Mouse (Mus musculus) embryonic facial prominence, embryonic 15.5 days (tissue): Measurements from ENCODE around the gene Mif. TPM values are rescaled to one million over a fixed set of nuclear protein-coding genes. Genes with fewer than 3 reads are reported as not detected.
A peak's percentile ranks its signal among the peaks of the same experiment; 100 is the strongest.
"Not testable (repeated sequence)": the region's sequence is repeated elsewhere in the genome, so short reads cannot be mapped to it uniquely, and the experiment has no call there.

ENCODE experiments used
- ATAC-seq: fragments of 200-750 bp; cut with Nextera tagmentation; 2 replicates; pipeline ENCODE4 v1.8.0; 2017; ENCODE audit warnings: low read depth, moderate TSS enrichment; ENCODE audit not compliant: insufficient number of reproducible peaks, low FRiP score, low TSS enrichment
- H3K27ac ChIP-seq: fragments of 300-500 bp; sonication (generic); replicated peaks from 2 replicates; pipeline ENCODE4 v1.5.1; 2015; ENCODE audit warnings: mild to moderate bottlenecking, inconsistent platforms
- H3K27me3 ChIP-seq: fragments of 300-500 bp; sonication (generic); 2 replicates; pipeline ENCODE4 v1.6.1; 2015; ENCODE audit warnings: inconsistent platforms
- H3K36me3 ChIP-seq: fragments of 300-500 bp; sonication (generic); 2 replicates; pipeline ENCODE4 v1.6.1; 2015; ENCODE audit warnings: mild to moderate bottlenecking, inconsistent platforms
- H3K4me1 ChIP-seq: fragments of 300-500 bp; sonication (generic); 2 replicates; pipeline ENCODE4 v1.6.1; 2015; ENCODE audit warnings: inconsistent platforms
- H3K4me2 ChIP-seq: fragments of 300-500 bp; sonication (generic); replicated peaks from 2 replicates; pipeline ENCODE4 v1.6.1; 2015; ENCODE audit warnings: mild to moderate bottlenecking, inconsistent platforms
- H3K4me3 ChIP-seq: fragments of 300-500 bp; sonication (generic); replicated peaks from 2 replicates; pipeline ENCODE4 v1.5.1; 2015; ENCODE audit warnings: mild to moderate bottlenecking, inconsistent platforms
- H3K9ac ChIP-seq: fragments of 300-500 bp; sonication (generic); 2 replicates; pipeline ENCODE4 v1.6.1; 2015; ENCODE audit warnings: inconsistent platforms
- H3K9me3 ChIP-seq: fragments of 300-500 bp; sonication (generic); replicated peaks from 2 replicates; pipeline ENCODE4 v1.6.1; 2016; ENCODE audit warnings: inconsistent platforms
- WGBS: fragments of 180-500 bp; shearing (Covaris S2); methylation state at CpG from one replicate; pipeline ENCODE4 v1.1.7; 2015; 5-methylcytosine and 5-hydroxymethylcytosine counted together
- polyA plus RNA-seq: library from polyadenylated mRNA; unstranded; fragments of >200 nt; fragmentation: Nextera tagmentation; extraction: Ambion mirVana; gene quantifications from 2 replicates; pipeline ENCODE4 v1.2.1, GENCODE M21; 2015

The Mif gene
- polyA plus RNA-seq, 1 experiment from 2014 or later, result 1,429 TPM

- no peak for ATAC-seq
- Histone ChIP-seq H3K4me1 (peaks cover 15% of the 10 kb centered on the region), H3K9me3 (no peaks in the 10 kb centered on the region), H3K27ac (no peak overlapping the region), H3K36me3 (peaks cover 5% of the 10 kb centered on the region), H3K4me3 (no peak overlapping the region), H3K27me3 (no peaks in the 10 kb centered on the region), H3K9ac (no peak overlapping the region), H3K4me2 (no peak overlapping the region)
- WGBS, result 94% methylated on average over 12 of the region's 12 CpGs
Measured at GRCm38 (mm10) chr10:75852539-75853125, 7.4 kb downstream of the Mif start.

- Histone ChIP-seq H3K27me3 (no peaks in the 10 kb centered on the region), H3K9me3 (no peaks in the 10 kb centered on the region), H3K27ac (peak overlapping the region; percentile 55), H3K4me2 (peak overlapping the region; percentile 10; the same call in 1 of the 2 replicates), H3K4me1 (peaks cover 13% of the 10 kb centered on the region), H3K36me3 (no peaks in the 10 kb centered on the region), H3K4me3 (no peak overlapping the region), H3K9ac (no peak overlapping the region)
- WGBS, result 35% methylated on average over 3 of the region's 3 CpGs
- no peak for ATAC-seq
Measured at GRCm38 (mm10) chr10:75851681-75852080, 8.4 kb downstream of the Mif start.

GRCm38 (mm10) chr10:75851076-75851475, 9.0 kb downstream of the Mif start:
- 5% methylated on average over 6 of the region's 6 CpGs for WGBS
- H3K4me2 ChIP-seq, result peak overlapping the region; percentile 10; the same call in 1 of the 2 replicates

GRCm38 (mm10) chr10:75848382-75848781, 11.7 kb downstream of the Mif start:
- H3K4me2 ChIP-seq, result no peak overlapping the region
- no peaks in the 10 kb centered on the region for H3K9me3 ChIP-seq
- H3K4me1 ChIP-seq, result peaks cover 13% of the 10 kb centered on the region
- no peak overlapping the region for H3K4me3 ChIP-seq
- H3K27ac ChIP-seq, result no peak overlapping the region
- no peak overlapping the region for H3K9ac ChIP-seq
- H3K36me3 ChIP-seq, result no peaks in the 10 kb centered on the region
- no peaks in the 10 kb centered on the region for H3K27me3 ChIP-seq
- WGBS, result 27% methylated on average over 3 of the region's 3 CpGs
- no peak for ATAC-seq

More at GRCm38 (mm10) chr10:75851076-75851475, 9.0 kb downstream of the Mif start:
- Histone ChIP-seq H3K27ac (peak overlapping the region; percentile 55; the same call in 1 of the 2 replicates), H3K4me3 (no peak overlapping the region), H3K36me3 (no peaks in the 10 kb centered on the region), H3K4me1 (peaks cover 13% of the 10 kb centered on the region), H3K9ac (no peak overlapping the region), H3K27me3 (no peaks in the 10 kb centered on the region), H3K9me3 (no peaks in the 10 kb centered on the region)
- ATAC-seq, result no peak

GRCm38 (mm10) chr10:75845306-75845930, 14.6 kb downstream of the Mif start:
- Histone ChIP-seq H3K4me3 (no peak overlapping the region), H3K9me3 (no peaks in the 10 kb centered on the region), H3K4me2 (no peak overlapping the region), H3K9ac (no peak overlapping the region), H3K27me3 (no peaks in the 10 kb centered on the region), H3K27ac (no peak overlapping the region), H3K4me1 (no peaks in the 10 kb centered on the region), H3K36me3 (no peaks in the 10 kb centered on the region)
- WGBS, result 75% methylated on average over 6 of the region's 6 CpGs
- ATAC-seq, result no peak

GRCm38 (mm10) chr10:75844800-75845199, 15.2 kb downstream of the Mif start:
- Histone ChIP-seq H3K4me1 (no peaks in the 10 kb centered on the region), H3K27me3 (no peaks in the 10 kb centered on the region), H3K9me3 (no peaks in the 10 kb centered on the region), H3K36me3 (no peaks in the 10 kb centered on the region), H3K27ac (no peak overlapping the region), H3K4me2 (no peak overlapping the region), H3K9ac (no peak overlapping the region), H3K4me3 (no peak overlapping the region)
- WGBS, result 76% methylated on average over 1 of the region's 1 CpGs
- ATAC-seq, result no peak

- not testable (repeated sequence) for H3K36me3 ChIP-seq, H3K4me1 ChIP-seq, H3K9me3 ChIP-seq, H3K4me3 ChIP-seq, H3K27me3 ChIP-seq, H3K4me2 ChIP-seq, H3K9ac ChIP-seq, ATAC-seq, H3K27ac ChIP-seq
- WGBS, result 75% methylated on average over 6 of the region's 6 CpGs
Measured at GRCm38 (mm10) chr10:75843898-75844297, 16.1 kb downstream of the Mif start.

- no peak for ATAC-seq
- Histone ChIP-seq H3K9ac (no peak overlapping the region), H3K36me3 (no peaks in the 10 kb centered on the region), H3K4me1 (peaks cover 34% of the 10 kb centered on the region), H3K27me3 (0 out of 2 replicates have a peak, but pooled peaks cover 3% of the 10 kb centered on the region), H3K4me3 (no peak overlapping the region), H3K9me3 (no peaks in the 10 kb centered on the region), H3K27ac (no peak overlapping the region), H3K4me2 (no peak overlapping the region)
- WGBS, result 85% methylated on average over 10 of the region's 10 CpGs
Measured at GRCm38 (mm10) chr10:75839092-75839491, 20.9 kb downstream of the Mif start.

GRCm38 (mm10) chr10:75837248-75837759, 22.7 kb downstream of the Mif start, which contains the start of gene Gstt2:
Gene Gstt2 (minus strand): TSS chr10:75837424.
- 0 out of 2 replicates have a peak, but pooled peaks cover 9% of the 10 kb centered on the region for H3K27me3 ChIP-seq
- peak; percentile 79 for ATAC-seq
- WGBS, result 0% methylated on average over 21 of the region's 21 CpGs
- H3K9me3 ChIP-seq, result no peaks in the 10 kb centered on the region
- peaks cover 43% of the 10 kb centered on the region for H3K4me1 ChIP-seq
- peak within 1 kb of the TSS; percentile 50 for H3K9ac ChIP-seq
- peak within 1 kb of the TSS; percentile 56 for H3K4me3 ChIP-seq
- H3K36me3 ChIP-seq, result no peaks in the 10 kb centered on the region
- H3K4me2 ChIP-seq, result peak within 1 kb of the TSS; percentile 79
- H3K27ac ChIP-seq, result peak within 1 kb of the TSS; percentile 90

- Histone ChIP-seq H3K4me2 (peak overlapping the region; percentile 79), H3K4me3 (peak overlapping the region; percentile 41), H3K9me3 (no peaks in the 10 kb centered on the region), H3K27ac (0 out of 2 replicates have a peak overlapping the region, but pooled peaks have one; percentile 22), H3K27me3 (0 out of 2 replicates have a peak, but pooled peaks cover 9% of the 10 kb centered on the region), H3K4me1 (peaks cover 43% of the 10 kb centered on the region), H3K9ac (no peak overlapping the region), H3K36me3 (no peaks in the 10 kb centered on the region)
- 24% methylated on average over 9 of the region's 10 CpGs for WGBS
- ATAC-seq, result no peak
Measured at GRCm38 (mm10) chr10:75835761-75836531, 24.1 kb downstream of the Mif start.

GRCm38 (mm10) chr10:75835307-75835706, 24.7 kb downstream of the Mif start:
- H3K36me3 ChIP-seq, result no peaks in the 10 kb centered on the region
- 0 out of 2 replicates have a peak, but pooled peaks cover 9% of the 10 kb centered on the region for H3K27me3 ChIP-seq
- ATAC-seq, result no peak
- under 1% methylated on average over 10 of the region's 10 CpGs for WGBS
- no peak overlapping the region for H3K27ac ChIP-seq
- no peak overlapping the region for H3K9ac ChIP-seq
- H3K9me3 ChIP-seq, result no peaks in the 10 kb centered on the region
- peak overlapping the region; percentile 79 for H3K4me2 ChIP-seq
- peaks cover 43% of the 10 kb centered on the region for H3K4me1 ChIP-seq
- peak overlapping the region; percentile 41 for H3K4me3 ChIP-seq
